Mouse (Mus musculus) urinary bladder, adult 18-20 months (tissue): Measurements from ENCODE around the gene Sipa1.

Experiments used
- DNase-seq, 2 experiments: peaks; one replicate each; pipeline ENCODE4 v3.0.0; 2022; ENCODE audit warnings: low spot score in 2 of 2, mixed read lengths in 2 of 2

Sipa1 gene

DNA sequence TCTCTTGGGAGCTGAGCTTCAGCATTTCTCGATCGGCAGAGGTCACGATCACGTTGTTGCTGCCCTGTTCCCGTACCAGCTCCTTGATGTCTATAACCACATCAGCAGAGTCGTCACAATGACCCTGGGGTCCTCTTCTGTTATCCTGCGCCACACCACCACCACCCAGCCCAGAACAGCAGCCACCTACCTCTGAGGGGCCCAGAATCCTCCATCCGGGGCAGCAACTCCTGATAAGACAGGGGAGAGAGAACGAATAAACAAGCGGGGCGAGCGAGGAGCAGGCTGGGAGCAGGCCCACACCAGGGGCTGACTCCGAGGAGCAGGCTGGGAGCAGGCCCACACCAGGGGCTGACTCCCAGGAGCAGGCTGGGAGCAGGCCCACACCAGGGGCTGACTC, 22.9 kb upstream of the Sipa1 start:
- no peak for DNase-seq

DNA sequence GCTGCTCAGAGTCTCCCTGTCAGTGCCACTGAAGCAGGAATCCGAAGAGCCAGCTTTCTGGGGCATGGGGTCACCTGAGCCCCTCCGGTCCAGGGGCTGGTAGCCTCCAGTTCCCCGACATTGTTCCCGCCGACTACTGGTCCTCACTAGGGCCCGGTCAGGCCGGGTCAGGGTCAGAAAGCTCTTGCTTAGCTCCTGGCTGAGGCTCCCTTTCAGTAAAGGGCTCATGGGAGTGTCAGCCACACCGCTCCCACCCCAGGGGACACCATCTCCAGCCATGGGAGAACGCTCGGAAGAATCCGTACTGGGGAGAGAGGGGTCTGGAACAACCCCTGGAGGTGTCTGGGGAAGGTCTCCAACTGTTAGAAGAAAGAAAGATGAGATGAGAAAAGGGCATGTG, 22.4 kb upstream of the Sipa1 start:
- DNase-seq, result no peak

DNA sequence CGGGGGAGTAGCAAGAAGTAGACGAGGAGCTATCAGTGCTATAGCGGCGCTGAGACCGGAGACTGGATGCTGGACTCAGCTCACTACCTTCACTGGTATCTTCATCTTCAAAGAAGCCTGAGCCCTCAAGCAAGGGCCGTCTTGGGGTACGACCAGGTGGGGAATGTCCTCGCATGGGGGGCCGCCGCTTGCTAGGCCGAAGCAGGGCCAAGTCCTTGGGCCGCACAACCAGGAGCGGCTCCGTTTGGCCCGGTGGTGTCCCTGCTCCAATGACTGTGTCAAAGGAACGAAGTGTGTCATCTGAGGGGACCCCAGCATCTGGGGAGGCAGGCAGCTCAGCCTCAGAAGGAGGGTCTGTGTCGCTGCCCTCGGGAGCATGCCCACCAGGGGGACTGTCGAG, 21.9 kb upstream of the Sipa1 start:
- DNase-seq, result no peak

DNA sequence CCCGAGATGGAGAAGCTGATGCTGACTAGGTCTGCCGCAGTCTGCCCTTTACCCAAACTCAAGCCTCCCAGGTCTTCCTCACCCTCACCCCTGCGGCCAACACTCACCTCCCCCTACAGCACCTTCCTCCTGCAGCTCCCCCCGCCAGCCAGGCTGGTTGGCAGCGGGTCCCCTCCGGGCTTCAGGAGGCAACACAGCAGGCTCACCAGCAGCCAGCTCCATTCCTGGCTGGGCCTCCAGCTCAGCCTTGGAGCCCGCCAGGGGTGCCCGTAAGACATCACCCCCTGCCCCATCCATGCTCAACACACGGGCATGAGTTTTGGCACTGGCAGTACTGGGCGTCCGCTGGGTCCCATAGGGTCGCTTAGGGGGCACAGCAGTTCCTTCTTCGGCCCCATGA, 21.5 kb upstream of the Sipa1 start:
- no peak for DNase-seq

DNA sequence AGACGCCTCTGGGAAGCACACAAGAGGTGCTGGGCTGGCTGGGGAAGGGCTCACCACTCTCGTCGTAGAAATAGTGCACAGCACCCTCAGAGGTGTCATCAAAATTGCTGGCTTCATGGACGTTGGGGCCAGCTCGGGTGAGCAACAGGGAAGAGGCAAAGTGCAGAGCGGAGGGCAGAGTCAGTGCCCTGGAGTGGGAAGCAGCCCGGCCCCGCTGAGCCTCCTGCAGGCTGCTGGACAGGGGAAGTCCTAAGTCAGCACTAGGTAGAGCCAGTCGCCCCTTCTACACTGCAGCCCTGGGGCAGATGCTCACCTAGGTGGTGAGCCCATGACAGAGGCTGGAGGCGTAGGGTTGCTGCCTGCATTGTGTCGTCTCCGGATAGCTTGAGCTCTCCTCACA, 20.7 kb upstream of the Sipa1 start:
- DNase-seq, result no peak

DNA sequence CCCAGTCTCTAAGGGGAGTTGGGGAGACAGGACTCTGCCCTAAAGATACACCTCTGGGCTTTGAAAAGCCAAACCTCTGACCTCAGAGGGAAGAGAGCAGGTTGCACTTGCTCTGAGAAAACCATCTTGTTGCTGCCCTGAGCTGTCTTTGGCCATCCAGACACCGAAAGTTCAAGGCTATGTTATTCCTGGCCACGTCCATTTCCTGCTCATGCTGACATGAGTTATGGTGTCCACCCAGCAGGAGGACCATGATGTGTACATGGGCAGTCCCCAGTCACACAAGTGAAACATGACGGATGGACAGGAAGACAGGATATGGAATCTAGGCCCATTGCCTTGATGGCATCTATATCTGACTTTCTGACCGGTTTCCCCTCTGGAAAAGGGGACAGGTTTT, 16.9 kb upstream of the Sipa1 start:
- no peak for DNase-seq

DNA sequence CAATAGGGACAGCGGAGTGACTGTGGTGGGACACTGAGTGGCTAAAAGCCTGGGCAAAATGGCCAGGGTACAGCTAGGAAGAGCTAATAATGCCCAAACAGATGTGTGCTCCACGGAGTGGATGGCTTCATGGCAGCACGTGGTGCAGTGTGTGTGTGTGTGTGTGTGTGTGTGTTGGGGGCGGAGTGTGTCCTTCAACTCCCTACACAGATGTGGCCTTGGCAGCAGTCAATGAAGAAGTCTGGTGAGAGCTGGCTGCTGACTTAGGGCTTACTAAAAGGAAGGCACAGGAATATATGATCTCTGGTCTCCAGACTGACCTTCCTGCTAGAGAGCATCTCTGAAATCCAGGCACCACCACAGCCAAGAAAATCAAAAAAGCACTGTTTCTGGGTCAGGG, 4.9 kb upstream of the Sipa1 start:
- DNase-seq, result no peak

DNA sequence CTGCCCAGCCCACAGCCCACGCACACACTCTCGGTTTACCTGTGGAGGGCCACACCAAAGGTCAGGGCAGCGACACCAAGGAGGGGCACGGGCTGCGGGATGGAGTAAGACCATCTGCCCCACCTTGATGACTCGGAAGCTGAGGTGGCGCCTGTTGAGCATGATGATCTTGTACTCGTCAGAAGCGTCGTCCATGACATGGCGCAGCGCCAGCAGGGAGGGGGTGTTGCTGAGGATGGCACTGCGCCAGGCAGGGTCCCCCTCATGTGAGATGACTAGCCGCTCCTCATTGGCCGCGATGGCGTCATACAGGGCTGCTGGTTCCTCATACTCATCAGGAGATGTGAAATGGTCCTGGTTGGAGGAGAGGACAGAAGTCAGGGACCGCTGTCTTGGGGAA, 2.9 kb upstream of the Sipa1 start:
- DNase-seq, result no peak

DNA sequence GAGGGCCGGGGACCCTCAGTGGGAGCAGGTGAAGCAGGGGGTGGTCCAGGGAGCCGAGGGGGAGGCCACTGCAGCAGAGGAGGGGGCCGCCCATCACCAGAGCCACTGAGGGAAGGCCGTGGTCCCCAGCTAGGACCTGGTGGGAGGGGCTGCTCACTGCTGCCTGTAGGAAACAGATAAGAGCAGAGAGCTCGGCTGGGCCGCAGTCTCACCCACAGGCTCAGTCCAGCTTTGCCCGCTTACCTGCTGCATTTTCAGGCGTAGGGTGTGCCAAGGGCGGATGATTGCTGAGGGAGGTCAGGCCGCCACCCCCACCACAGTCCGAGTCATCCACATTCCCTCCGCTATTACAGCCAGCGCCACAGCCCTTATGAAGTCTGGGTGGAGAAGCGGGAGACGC, 2.0 kb upstream of the Sipa1 start:
- DNase-seq, result no peak

DNA sequence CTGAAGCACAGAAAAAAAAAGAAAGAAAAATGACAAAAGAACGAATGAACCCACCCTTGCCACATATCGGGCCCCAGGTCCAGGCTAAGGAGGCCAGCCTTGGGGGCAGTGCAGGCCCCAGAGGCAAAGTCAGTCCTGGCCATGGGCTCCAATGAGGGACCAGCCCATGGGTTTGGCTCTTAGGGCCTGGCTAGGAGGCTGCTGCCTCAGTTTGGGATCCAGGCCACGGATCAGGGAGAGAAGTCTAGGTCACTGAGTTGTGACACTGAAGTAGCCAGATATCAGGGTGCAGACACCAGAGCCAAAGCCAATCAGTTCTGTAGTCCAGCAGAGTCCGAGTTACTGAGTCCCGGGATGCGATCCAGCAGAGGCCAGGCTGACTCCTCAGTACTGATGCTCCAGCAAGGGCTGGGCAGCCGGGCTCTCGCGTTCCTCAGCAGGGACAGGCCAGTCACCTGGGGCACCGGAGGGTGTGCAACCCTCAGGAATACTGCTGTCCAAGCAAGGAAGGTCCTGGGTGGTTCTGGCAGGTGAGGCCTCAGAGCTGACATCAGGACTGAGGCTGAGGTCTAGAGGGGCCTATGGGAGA, 1.3 kb upstream of the Sipa1 start:
- no peak for DNase-seq

DNA sequence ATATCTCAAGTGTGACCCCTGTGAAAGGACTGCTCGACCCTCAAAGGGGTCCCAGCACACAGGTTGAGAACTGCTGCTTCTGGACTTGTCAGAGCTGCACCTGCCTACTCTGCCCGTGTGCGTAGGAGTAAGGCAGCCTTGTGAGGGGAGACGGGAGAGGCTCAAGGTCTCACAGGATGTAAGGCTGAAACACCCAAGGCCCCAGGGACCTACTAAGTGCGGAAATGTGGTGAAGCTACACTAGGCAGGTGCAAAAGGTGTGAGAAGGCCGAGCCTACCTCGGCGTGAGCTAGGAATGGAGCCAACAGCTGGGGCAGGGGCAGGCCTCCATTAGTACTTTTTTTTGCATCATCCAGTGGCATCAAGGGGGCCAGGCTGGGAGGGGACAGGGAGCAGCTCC, 1.2 kb downstream of the Sipa1 start:
- DNase-seq, result no peak

DNA sequence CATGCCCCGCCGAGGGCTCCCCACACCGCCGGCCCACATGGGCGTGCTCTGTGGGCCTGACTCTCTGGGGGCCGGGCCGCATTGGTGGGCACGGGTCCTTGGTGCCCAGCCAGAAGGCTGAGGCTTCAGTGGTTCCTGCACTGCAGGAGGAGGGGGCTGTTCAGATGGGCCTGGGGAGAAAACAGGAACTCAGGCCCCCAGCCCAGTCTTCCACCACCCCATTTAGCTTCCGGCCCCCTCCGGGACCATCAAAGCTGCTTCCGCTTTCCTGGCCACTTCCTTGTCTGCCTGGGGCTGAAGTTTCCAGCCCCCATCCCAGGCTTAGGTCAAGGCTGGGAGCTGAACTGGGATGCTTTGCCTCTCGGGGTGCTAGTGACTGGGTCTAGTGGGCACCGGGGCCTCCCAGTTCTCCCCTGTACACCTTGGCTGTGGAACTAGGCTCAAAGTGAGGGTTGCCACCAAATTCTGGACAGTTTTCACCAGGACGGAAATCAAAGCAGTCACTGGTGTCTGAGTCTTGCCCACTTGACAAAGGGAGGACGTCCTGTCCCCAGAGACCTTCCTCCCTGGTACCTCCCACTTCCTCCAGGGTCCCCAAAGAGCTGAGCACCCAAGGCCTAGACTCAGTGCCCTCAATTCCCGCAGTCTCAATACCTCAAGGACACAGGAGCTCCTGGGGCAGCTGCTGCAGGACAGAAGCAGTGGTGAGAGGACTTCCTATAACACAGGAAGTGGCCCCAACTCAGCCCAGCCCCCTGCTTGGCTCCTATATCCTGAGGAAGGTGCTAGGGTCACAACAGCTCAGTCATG, 2.4 kb downstream of the Sipa1 start:
- DNase-seq, result no peak

DNA sequence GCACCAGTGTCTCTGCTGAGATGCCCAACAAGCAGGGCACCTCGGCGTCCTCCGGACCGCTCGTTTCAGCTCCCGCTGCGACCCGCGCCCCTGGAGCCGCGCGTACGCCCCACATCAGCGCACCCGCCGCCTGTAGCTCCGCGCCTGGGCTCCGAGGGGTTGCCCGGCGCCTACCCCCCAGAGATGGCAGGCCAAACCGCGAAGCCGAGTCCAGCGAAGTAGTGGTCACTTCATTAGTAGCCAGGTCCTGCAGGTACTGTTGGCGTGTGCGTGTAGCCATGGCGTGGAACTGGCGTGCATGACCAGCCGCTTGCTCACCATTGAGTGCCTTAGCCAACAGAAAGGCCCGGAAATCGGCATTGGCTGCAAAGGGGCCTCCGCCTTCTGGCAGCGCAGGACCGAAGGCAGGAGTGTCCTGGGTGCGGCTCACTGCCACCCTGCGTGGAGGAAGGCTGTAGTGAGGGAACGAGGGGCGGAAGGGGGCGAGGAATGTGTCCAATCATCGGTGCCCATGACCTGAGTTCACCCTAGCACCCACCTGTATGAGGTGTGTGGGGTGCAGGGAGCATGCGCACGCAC, 8.7 kb downstream of the Sipa1 start:
- DNase-seq, result no peak

DNA sequence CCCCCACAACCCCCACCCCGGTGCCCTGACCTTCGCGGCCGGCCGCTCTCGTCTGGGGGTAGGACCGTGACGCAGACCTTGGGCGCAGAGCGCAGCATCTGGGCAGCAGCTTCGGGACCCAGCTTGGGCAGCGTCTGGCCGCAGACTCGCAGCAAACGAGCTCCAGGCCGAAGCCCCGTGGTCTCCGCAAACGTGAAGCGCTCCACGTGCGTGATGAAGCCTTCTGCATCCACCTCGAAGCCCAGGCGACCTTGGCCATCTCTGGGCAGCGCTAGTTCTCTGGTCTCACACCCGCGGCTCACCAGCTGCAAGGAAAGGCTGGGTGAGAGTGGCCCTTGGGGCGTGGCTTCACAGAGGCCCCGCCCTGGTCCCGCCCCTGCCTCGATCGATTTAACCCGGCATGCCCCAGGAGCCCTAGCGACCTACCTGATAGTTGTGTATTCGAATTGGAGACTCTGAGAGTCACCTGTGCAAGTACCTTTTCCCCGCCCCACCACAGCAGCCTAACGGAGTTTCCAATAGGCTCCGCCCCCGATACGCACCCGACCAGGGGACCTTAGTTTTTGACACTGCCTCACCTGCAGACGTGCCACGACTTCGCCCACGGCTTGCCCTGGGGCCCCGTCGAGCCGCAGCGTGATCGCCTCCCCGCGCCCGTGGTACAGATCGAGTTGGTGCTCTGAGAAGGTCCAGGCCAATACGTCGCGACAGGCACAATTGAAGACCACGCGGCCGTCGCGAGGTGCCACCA, 9.4 kb downstream of the Sipa1 start:
- peak in 1 of 2 experiments; percentile 46 for DNase-seq

DNA sequence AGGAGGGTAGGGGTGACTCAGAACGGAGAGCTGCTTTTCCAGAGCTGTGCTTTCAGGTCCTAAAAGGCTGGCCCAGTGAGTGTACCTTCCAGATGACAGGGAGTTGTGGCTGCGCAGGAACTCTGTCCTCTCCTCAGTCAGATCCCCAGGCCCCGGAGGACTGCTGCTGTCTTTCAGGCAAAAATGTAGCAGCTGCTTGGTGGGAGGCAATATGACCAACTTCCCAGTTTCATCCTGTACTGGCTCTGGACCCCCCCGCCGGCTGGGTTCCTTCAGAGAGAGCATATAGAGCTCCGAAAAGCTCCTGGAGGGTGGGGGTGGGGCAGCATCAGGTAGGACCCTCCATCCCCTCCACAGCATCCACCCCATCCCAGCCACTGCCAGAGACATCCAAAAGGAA, 10.9 kb downstream of the Sipa1 start:
- DNase-seq, result no peak

DNA sequence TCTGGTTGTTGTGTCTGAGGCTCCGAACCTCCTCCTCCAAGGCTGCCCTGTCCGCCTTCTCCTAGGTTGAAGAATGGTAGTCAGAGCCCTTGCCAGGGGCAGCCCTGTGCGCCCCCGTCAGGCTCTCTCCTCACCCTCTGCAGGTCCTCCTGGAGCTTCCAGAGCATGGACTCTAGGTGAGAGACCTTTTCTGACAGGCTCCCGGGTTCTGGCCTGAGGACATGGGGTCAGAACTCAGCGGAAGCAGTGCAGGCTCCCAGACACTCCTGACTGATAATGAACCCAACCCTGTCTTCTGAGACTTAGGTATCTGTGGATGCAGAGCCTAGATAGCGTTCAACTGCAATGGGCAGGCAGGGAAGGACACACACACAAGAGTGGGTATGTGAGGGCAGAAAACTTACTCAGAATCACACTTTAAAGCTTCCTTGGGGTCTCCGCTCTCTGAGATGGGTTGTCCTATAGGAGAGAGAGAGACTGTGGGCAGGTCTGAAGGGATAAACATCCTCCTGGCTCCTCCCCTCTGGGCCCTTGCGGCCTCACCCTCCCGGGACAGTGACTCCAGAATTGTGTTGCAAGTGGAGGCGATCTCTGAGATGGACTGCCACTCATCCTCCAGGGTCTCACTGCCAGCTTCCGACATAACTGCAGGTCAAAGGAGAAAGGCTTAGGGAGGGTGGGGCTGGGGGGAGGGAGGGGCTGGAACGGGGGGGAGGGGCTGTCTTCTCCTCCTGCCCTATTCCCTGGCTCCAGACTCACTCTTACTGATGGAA, 11.8 kb downstream of the Sipa1 start:
- DNase-seq, result no peak

DNA sequence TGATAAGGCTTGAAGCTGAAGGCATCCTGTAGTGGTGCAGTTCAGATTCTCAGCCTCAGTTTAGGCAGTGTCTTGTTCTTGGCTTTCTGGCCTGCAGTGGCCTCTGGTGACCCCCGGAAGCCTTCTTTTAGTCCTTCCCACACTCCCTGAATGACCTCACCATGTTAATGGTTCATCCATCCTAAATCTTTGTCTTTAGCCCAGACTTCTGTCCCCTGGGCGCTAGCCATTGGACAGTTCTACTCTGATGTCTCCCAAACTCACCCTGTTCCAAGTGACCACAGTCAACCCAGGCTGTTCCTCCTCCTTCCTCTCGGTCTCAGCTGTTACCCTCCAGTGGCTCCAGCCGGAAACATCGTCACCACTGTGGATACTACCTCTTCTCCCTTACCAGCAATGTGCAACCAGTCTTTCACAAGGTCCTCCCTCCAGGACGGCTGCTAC, 14.2 kb downstream of the Sipa1 start:
- no peak for DNase-seq

DNA sequence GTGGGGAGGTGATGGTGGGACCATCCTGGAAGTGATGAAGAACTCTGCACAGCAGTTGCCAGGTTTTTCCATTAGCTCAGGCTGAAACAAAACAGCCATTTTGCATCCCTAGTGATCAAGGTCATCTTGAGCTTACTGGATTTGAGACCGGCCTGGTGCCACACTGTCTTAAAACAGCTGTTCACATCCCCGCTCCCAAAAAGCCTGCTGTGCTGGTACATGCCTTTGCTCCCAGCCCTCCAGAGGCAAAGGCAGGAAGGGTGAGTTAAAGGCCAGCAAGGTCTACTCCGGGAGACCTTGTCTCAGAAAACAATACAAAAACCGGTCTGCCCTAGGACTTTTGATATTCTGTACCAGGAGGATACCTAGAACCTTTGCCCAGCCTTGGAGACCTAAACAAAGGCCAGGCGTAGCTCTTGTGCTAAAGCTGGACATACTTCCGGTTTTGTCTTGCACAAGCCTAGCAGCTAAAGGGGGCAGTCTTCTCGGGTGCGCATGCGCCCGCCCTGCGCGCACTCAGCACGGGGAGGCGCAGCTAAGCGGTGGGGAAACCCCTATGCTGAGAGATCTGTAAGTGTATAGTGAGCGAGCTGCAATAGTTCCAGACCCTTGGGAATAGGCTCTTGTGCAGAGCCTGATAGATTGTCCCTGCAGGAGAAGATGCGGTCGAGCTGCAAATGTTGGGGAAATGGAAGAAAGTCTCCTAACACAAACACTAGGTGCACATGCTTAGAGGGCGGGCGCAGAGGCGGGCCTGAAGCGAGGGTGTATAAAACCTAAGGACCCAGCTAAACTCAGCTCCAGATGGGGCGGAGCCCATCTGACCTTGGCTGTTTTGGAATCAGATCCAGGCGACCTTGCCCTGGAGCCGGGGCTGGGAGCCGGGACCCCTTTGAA, 14.9 kb downstream of the Sipa1 start:
- DNase-seq, result peak; percentile 63 to 77

DNA sequence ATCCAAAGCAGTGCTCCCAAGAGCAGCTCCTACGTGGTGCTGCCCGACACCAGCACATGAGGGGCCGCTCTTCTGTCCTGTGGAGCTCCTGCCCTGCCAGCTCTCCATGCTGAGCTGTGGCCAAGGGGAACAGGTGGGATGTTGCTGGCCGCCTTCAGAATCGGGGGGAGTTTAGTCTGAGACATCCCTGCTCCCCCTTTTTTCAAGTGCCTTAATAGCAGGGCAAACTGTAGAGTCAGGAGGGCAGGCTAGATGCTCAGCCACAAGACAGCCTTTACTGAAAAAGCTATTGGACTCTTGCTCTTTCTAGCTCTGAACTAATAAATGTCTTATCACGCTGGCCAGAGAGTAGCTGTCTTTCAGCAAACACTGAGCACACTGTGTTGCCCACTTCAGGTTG, 15.7 kb downstream of the Sipa1 start:
- no peak for DNase-seq

DNA sequence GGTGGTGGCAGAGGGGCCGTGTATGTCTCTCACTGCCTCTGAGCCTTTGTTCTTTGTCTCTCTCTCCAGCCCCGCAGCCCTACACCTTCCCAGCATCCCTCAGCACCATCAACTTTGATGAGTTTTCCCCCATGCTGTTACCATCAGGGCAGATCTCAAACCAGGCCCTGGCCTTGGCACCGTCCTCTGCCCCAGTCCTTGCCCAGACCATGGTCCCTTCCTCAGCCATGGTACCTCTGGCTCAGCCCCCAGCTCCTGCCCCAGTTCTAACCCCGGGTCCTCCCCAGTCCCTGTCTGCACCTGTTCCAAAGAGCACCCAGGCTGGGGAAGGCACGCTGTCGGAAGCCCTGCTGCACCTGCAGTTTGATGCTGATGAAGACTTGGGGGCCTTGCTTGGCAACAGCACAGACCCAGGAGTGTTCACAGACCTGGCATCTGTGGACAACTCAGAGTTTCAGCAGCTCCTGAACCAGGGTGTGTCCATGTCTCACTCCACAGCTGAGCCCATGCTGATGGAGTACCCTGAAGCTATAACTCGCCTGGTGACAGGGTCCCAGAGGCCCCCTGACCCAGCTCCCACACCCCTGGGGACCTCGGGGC, 16.7 kb downstream of the Sipa1 start:
- DNase-seq, result no peak
